Mouse (Mus musculus) brain, embryonic 14.5 days (tissue): ENCODE measurements around the gene Klhl7.

Source experiments
- CTCF ChIP-seq: fragments of 200-500 bp; IDR thresholded peaks from 2 replicates; pipeline ENCODE4 v1.5.1; 2012; ENCODE audit warnings: inconsistent platforms, mild to moderate bottlenecking, moderate library complexity, borderline replicate concordance; ENCODE audit not compliant: insufficient read depth, insufficient read length; ENCODE audit errors: extremely low read depth
- POLR2A ChIP-seq: fragments of 200-500 bp; IDR thresholded peaks from 2 replicates; pipeline ENCODE4 v1.6.1; 2012; ENCODE audit warnings: mild to moderate bottlenecking, inconsistent platforms, borderline replicate concordance; ENCODE audit not compliant: poor library complexity, insufficient read depth, insufficient read length, severe bottlenecking; ENCODE audit errors: extremely low read depth

GRCm38 (mm10) chr5:24072031-24072430, 28.4 kb upstream of the Klhl7 start:
- TF ChIP-seq POLR2A: no peak
- no peak for TF ChIP-seq CTCF
